Mouse (Mus musculus) stomach, embryonic 16.5 days (tissue): ENCODE measurements at regions not wholly inside any gene's neighbourhood (a gene's known extent, or its start where the extent isn't known, plus 50 kb on each side); places are given as distances from the start of the nearest gene placed in this dataset.

ENCODE experiments used
- ATAC-seq: fragments of 200-750 bp; cut with Nextera tagmentation; 2 replicates; pipeline ENCODE4 v1.8.0; 2017; ENCODE audit warnings: moderate number of reproducible peaks, moderate TSS enrichment; ENCODE audit not compliant: insufficient read depth, low FRiP score
- H3K27ac ChIP-seq: fragments of 300-500 bp; sonication (generic); 2 replicates; pipeline ENCODE4 v1.5.1; 2014; ENCODE audit warnings: low read length
- H3K27me3 ChIP-seq: fragments of 300-500 bp; sonication (generic); 2 replicates; pipeline ENCODE4 v1.6.1; 2014; ENCODE audit warnings: low read length, control low read depth, mixed read lengths; ENCODE audit not compliant: control insufficient read depth, insufficient read depth
- H3K36me3 ChIP-seq: fragments of 300-500 bp; sonication (generic); 2 replicates; pipeline ENCODE4 v1.6.1; 2014; ENCODE audit warnings: low read length; ENCODE audit not compliant: control insufficient read depth, insufficient read depth
- H3K4me1 ChIP-seq: fragments of 300-500 bp; sonication (generic); 2 replicates; pipeline ENCODE4 v1.6.1; 2014; ENCODE audit warnings: low read length, control low read depth, mixed read lengths; ENCODE audit not compliant: control insufficient read depth, insufficient read depth
- H3K4me2 ChIP-seq: fragments of 300-500 bp; sonication (generic); 2 replicates; pipeline ENCODE4 v1.6.1; 2014; ENCODE audit warnings: low read depth, low read length, mixed read lengths
- H3K4me3 ChIP-seq: fragments of 300-500 bp; sonication (generic); replicated peaks from 2 replicates; pipeline ENCODE4 v1.5.1; 2014; ENCODE audit warnings: mild to moderate bottlenecking, low read length
- H3K9ac ChIP-seq: fragments of 300-500 bp; sonication (generic); 2 replicates; pipeline ENCODE4 v1.6.1; 2014; ENCODE audit warnings: low read length
- H3K9me3 ChIP-seq: fragments of 300-500 bp; sonication (generic); replicated peaks from 2 replicates; pipeline ENCODE4 v1.6.1; 2016; ENCODE audit warnings: low read length, control low read depth; ENCODE audit not compliant: control insufficient read depth
- whole genome bisulfite sequencing: fragments of 180-500 bp; shearing (Covaris S2); extraction: QIAGEN DNeasy Blood & Tissue Kit; methylation state at CpG from one replicate; pipeline ENCODE4 v1.1.7; 2014; 5-methylcytosine and 5-hydroxymethylcytosine counted together

GRCm38 (mm10) chr16:93213618-93214017 is 387.7 kb upstream of the Runx1 start:
- WGBS, result 77% methylated on average over 6 of the region's 6 CpGs
- H3K4me2 ChIP-seq, result no peak overlapping the region

GRCm38 (mm10) chr16:93207675-93208074 is 381.7 kb upstream of the Runx1 start:
- no peak overlapping the region for H3K27ac ChIP-seq

More at GRCm38 (mm10) chr16:93213618-93214017, 387.7 kb upstream of the Runx1 start:
- no peak for ATAC-seq
- Histone ChIP-seq H3K27ac (no peak overlapping the region), H3K4me3 (no peak overlapping the region), H3K27me3 (no peaks in the 10 kb centered on the region), H3K4me1 (no peaks in the 10 kb centered on the region), H3K9me3 (no peaks in the 10 kb centered on the region), H3K9ac (no peak overlapping the region), H3K36me3 (no peaks in the 10 kb centered on the region)

GRCm38 (mm10) chr16:93207217-93207616 is 381.3 kb upstream of the Runx1 start:
- Histone ChIP-seq H3K4me3 (no peak overlapping the region), H3K4me1 (no peaks in the 10 kb centered on the region), H3K36me3 (no peaks in the 10 kb centered on the region), H3K27me3 (no peaks in the 10 kb centered on the region), H3K4me2 (no peak overlapping the region), H3K27ac (no peak overlapping the region), H3K9ac (no peak overlapping the region), H3K9me3 (no peaks in the 10 kb centered on the region)
- 80% methylated on average over 5 of the region's 5 CpGs for WGBS
- ATAC-seq, result no peak

More at GRCm38 (mm10) chr16:93207675-93208074, 381.7 kb upstream of the Runx1 start:
- Histone ChIP-seq H3K36me3 (no peaks in the 10 kb centered on the region), H3K4me3 (no peak overlapping the region), H3K27me3 (no peaks in the 10 kb centered on the region), H3K4me1 (no peaks in the 10 kb centered on the region), H3K4me2 (no peak overlapping the region), H3K9me3 (no peaks in the 10 kb centered on the region), H3K9ac (no peak overlapping the region)
- WGBS, result 81% methylated on average over 3 of the region's 3 CpGs
- no peak for ATAC-seq

GRCm38 (mm10) chr16:93206325-93206724 is 380.4 kb upstream of the Runx1 start:
- no peak overlapping the region for H3K4me2 ChIP-seq
- H3K9me3 ChIP-seq, result no peaks in the 10 kb centered on the region
- H3K4me1 ChIP-seq, result no peaks in the 10 kb centered on the region
- H3K36me3 ChIP-seq, result no peaks in the 10 kb centered on the region
- no peak overlapping the region for H3K9ac ChIP-seq
- H3K27ac ChIP-seq, result no peak overlapping the region
- no peak for ATAC-seq
- no peak overlapping the region for H3K4me3 ChIP-seq
- WGBS, result 83% methylated on average over 4 of the region's 4 CpGs
- no peaks in the 10 kb centered on the region for H3K27me3 ChIP-seq

- Histone ChIP-seq H3K4me2 (no peak overlapping the region), H3K9ac (no peak overlapping the region), H3K27me3 (no peaks in the 10 kb centered on the region), H3K4me1 (no peaks in the 10 kb centered on the region), H3K36me3 (no peaks in the 10 kb centered on the region), H3K27ac (no peak overlapping the region), H3K9me3 (no peaks in the 10 kb centered on the region), H3K4me3 (no peak overlapping the region)
- 63% methylated on average over 4 of the region's 4 CpGs for WGBS
- ATAC-seq, result no peak
These were observed 378.7 kb upstream of the Runx1 start for GRCm38 (mm10) chr16:93204601-93205000.

GRCm38 (mm10) chr16:93202591-93202990 is 376.6 kb upstream of the Runx1 start:
- no peak overlapping the region for H3K27ac ChIP-seq
- H3K4me1 ChIP-seq, result no peaks in the 10 kb centered on the region
- no peak overlapping the region for H3K4me2 ChIP-seq
- no peaks in the 10 kb centered on the region for H3K27me3 ChIP-seq
- no peaks in the 10 kb centered on the region for H3K9me3 ChIP-seq
- no peaks in the 10 kb centered on the region for H3K36me3 ChIP-seq
- no peak for ATAC-seq
- H3K4me3 ChIP-seq, result no peak overlapping the region
- no peak overlapping the region for H3K9ac ChIP-seq

GRCm38 (mm10) chr16:93197300-93197699 is 371.4 kb upstream of the Runx1 start:
- Histone ChIP-seq H3K9me3 (no peaks in the 10 kb centered on the region), H3K4me2 (no peak overlapping the region), H3K9ac (no peak overlapping the region), H3K27me3 (no peaks in the 10 kb centered on the region), H3K36me3 (no peaks in the 10 kb centered on the region), H3K4me1 (no peaks in the 10 kb centered on the region), H3K4me3 (no peak overlapping the region), H3K27ac (no peak overlapping the region)
- ATAC-seq, result peak; percentile 62; the same call in 1 of the 2 replicates
- WGBS, result 70% methylated on average over 8 of the region's 8 CpGs

GRCm38 (mm10) chr16:93193921-93194481 is 368.1 kb upstream of the Runx1 start:
- H3K4me3 ChIP-seq, result no peak overlapping the region

GRCm38 (mm10) chr16:93193263-93193662 is 367.3 kb upstream of the Runx1 start:
- no peak overlapping the region for H3K4me2 ChIP-seq
- no peak overlapping the region for H3K9ac ChIP-seq
- H3K27me3 ChIP-seq, result no peaks in the 10 kb centered on the region
- 79% methylated on average over 6 of the region's 6 CpGs for WGBS
- H3K9me3 ChIP-seq, result no peaks in the 10 kb centered on the region
- ATAC-seq, result no peak
- H3K36me3 ChIP-seq, result no peaks in the 10 kb centered on the region
- no peak overlapping the region for H3K4me3 ChIP-seq
- H3K4me1 ChIP-seq, result no peaks in the 10 kb centered on the region
- no peak overlapping the region for H3K27ac ChIP-seq

More at GRCm38 (mm10) chr16:93193921-93194481, 368.1 kb upstream of the Runx1 start:
- no peak for ATAC-seq
- H3K27ac ChIP-seq, result no peak overlapping the region
- 64% methylated on average over 7 of the region's 7 CpGs for WGBS
- no peaks in the 10 kb centered on the region for H3K27me3 ChIP-seq
- H3K4me2 ChIP-seq, result no peak overlapping the region
- no peaks in the 10 kb centered on the region for H3K9me3 ChIP-seq
- no peak overlapping the region for H3K9ac ChIP-seq
- H3K36me3 ChIP-seq, result no peaks in the 10 kb centered on the region
- H3K4me1 ChIP-seq, result no peaks in the 10 kb centered on the region
